Mouse (Mus musculus) frontal cortex, adult (tissue): Measurements from ENCODE around the gene Olfr143.

Experiments
- ATAC-seq: cut with Nextera tagmentation; 2 replicates; pipeline ENCODE4 v1.9.2; 2017; ENCODE audit warnings: mild to moderate bottlenecking, moderate library complexity, mixed read lengths; ENCODE audit not compliant: low TSS enrichment

Gene Olfr143

DNA sequence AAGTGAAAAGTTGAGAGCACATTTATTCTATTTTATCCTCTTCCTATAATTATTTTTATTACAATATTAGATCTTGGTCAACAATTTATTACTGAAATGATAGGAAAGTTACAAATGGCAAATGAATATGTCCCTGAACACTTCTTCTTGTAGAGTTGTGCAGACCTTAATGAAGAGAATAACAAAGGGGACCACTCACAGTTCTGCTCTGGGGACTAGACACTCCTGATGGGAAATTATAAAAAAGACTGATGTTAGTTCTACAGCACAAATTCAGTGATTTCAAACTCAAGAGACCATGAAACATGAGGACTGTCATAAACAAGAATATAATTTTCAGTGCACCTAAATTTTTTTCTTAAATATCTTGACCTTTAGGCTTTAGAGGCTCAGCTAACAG, at the start of gene Olfr143:
Gene Olfr143, plus strand, starts transcription at position 301 of the 400 bp plus-strand sequence.
- no peak for ATAC-seq

- no peak for ATAC-seq
These were observed 44.5 kb upstream of the Olfr143 start, which contains the start of gene Olfr893 for GRCm38 (mm10) chr9:38208065-38208464. Gene Olfr893 (plus strand): TSS chr9:38208365.

GRCm38 (mm10) chr9:38217755-38218154, 34.8 kb upstream of the Olfr143 start, which contains the start of gene Olfr894:
Gene Olfr894 (plus strand): TSS chr9:38218055.
- ATAC-seq, result no peak

DNA sequence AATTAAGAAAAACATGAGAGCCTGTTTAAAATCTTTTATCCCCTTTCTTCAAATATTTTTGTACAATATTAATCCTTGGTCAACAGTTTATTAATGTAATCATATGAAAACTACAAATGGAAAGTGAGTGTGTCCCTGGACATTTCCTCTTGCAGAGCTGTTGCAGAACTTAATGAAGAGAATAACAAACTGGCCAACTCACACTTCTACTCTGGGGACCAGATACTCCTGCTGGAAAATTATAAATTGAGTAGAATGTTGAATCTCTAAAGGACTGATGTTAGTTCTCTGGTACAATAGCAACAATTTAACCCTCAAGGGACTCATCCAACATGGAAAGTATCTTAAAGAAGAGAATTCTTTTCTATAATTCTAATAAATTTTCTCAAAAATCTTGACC, 15.0 kb downstream of the Olfr143 start, which contains the start of gene Olfr895:
Gene Olfr895, plus strand, starts transcription at position 301 of the 400 bp plus-strand sequence.
- ATAC-seq, result no peak

- no peak for ATAC-seq
These were observed 38.2 kb downstream of the Olfr143 start, which contains the start of gene Olfr896-ps1 for GRCm38 (mm10) chr9:38290807-38291206. Gene Olfr896-ps1 (plus strand): TSS chr9:38291107.
